Mouse (Mus musculus) forebrain, embryonic 16.5 days (tissue): ENCODE data around the gene Grk4. TPM values are rescaled to one million over a fixed set of nuclear protein-coding genes. Genes with fewer than 3 reads are reported as not detected.

Experiments used
- microRNA counts: library from miRNA; unstranded; fragments of <30 nt; microRNA quantifications from one replicate; lab custom pipeline; 2016
- microRNA-seq: library from miRNA; unstranded; fragments of <30 nt; microRNA quantifications from one replicate; pipeline ENCODE4, GENCODE M21; 2017
- polyA plus RNA-seq: library from polyadenylated mRNA; unstranded; fragments of >200 nt; fragmentation: Nextera tagmentation; extraction: Ambion mirVana; gene quantifications from 2 replicates; pipeline ENCODE4 v1.2.1, GENCODE M21; 2015

The Grk4 gene
- polyA plus RNA-seq, 1 experiment from 2014 or later: 2.4 TPM

MicroRNA genes within 50 kb of the gene (microRNA counts, 519-probe panel; counts per million panel counts)
- microRNA mmu-miR-467g (lab: Ali Mortazavi, UCI): 2,227 counts per million, percentile 47 among the panel's probes with 10 or more counts

Small RNAs within 50 kb of the gene (microRNA-seq; reads per million reads assigned to microRNA genes)
- not detected for gene Mir467g

Other genes with a start within 250 kb of the Grk4 start
- gene Tnip2, start 146.4 kb upstream of the Grk4 start, polyA plus RNA-seq: 8.6 and 8.7 TPM in 2 replicates
- 29.1 and 31.2 TPM in 2 replicates for gene Sh3bp2, start 134.5 kb upstream of the Grk4 start, polyA plus RNA-seq
- gene Add1, start 86.7 kb upstream of the Grk4 start, polyA plus RNA-seq: 224 and 243 TPM in 2 replicates
- 93.0 and 119 TPM in 2 replicates for gene Mfsd10, start 23.2 kb upstream of the Grk4 start, polyA plus RNA-seq
- 23.7 and 26.4 TPM in 2 replicates for gene Nop14, start 231 bp upstream of the Grk4 start, polyA plus RNA-seq
- gene Htt, start 101.4 kb downstream of the Grk4 start, polyA plus RNA-seq: 12.4 and 18.7 TPM in 2 replicates
- 4.9 and 7.2 TPM in 2 replicates for gene Msantd1, start 247.6 kb downstream of the Grk4 start, polyA plus RNA-seq